Mouse (Mus musculus) embryonic fibroblast, embryonic 13.5 days (primary cell): ENCODE results near the gene Popdc2.

ENCODE experiments used
- CTCF ChIP-seq: IDR thresholded peaks from 2 replicates; pipeline ENCODE4 v1.5.1; 2011; ENCODE audit warnings: mild to moderate bottlenecking, control low read depth, low read length, moderate library complexity, borderline replicate concordance; ENCODE audit not compliant: insufficient read depth
- POLR2A ChIP-seq: IDR thresholded peaks from 2 replicates; pipeline ENCODE4 v1.6.1; 2011; ENCODE audit warnings: low read depth, mild to moderate bottlenecking, control low read depth, low read length, moderate library complexity

- TF ChIP-seq POLR2A (no peak), CTCF (no peak)
Measured at GRCm38 (mm10) chr16:38352851-38353250, 9.2 kb upstream of the Popdc2 start.
